Mouse (Mus musculus): Measurements from ENCODE around the gene Oxnad1.

- TF ChIP-seq CTCF (IDR thresholded peaks at IDR 0.05) (no peak), EP300 (IDR thresholded peaks at IDR 0.05) (no peak)
These were observed 60.2 kb downstream of the Oxnad1 start for GRCm38 (mm10) chr14:32145401-32145800.

All from lung, postnatal 0 days (tissue).